Mouse (Mus musculus) MEL (cell line): Measurements from ENCODE around the gene Olfr573-ps1. TPM values are rescaled to one million over a fixed set of nuclear protein-coding genes. Genes with fewer than 3 reads are reported as not detected.

ENCODE experiments used
- DNase-seq: peaks from one replicate; pipeline ENCODE4 v3.0.0; 2011; ENCODE audit warnings: low read depth, low spot score
- H3K27ac ChIP-seq: 2 replicates; pipeline ENCODE4 v1.5.1; 2012; ENCODE audit warnings: low read depth, mild to moderate bottlenecking, control low read depth, low read length, moderate library complexity; ENCODE audit not compliant: control insufficient read depth
- H3K27me3 ChIP-seq, 2 experiments: fragments of 150-350 bp in 1 of 2; sonication (generic) in 1 of 2; 2 replicates each; pipeline ENCODE4 v1.6.1; 2012; ENCODE audit warnings: low read length in 2 of 2, mild to moderate bottlenecking in 2 of 2, improper control_type of control experiment in 1 of 2, moderate library complexity in 1 of 2; ENCODE audit not compliant: insufficient read depth in 2 of 2, control insufficient read depth in 1 of 2
- H3K36me3 ChIP-seq, 2 experiments: 2 replicates each; pipeline ENCODE4 v1.6.1; 2012 to 2014; ENCODE audit warnings: low read length in 2 of 2, improper control_type of control experiment in 1 of 2, inconsistent platforms in 1 of 2, mild to moderate bottlenecking in 1 of 2; ENCODE audit not compliant: insufficient read depth in 2 of 2, control insufficient read depth in 1 of 2
- H3K4me1 ChIP-seq, 2 experiments: fragments of 150-350 bp in 1 of 2; sonication (generic) in 1 of 2; 2 replicates each; pipeline ENCODE4 v1.6.1; 2012; ENCODE audit warnings: low read length in 2 of 2, improper control_type of control experiment in 1 of 2, mild to moderate bottlenecking in 1 of 2; ENCODE audit not compliant: insufficient read depth in 2 of 2, control insufficient read depth in 1 of 2
- H3K4me3 ChIP-seq, 2 experiments: fragments of 150-350 bp in 1 of 2; sonication (generic) in 1 of 2; 2 replicates each; pipeline ENCODE4 v1.5.1; 2012; ENCODE audit warnings: low read depth in 2 of 2, low read length in 2 of 2, mild to moderate bottlenecking in 2 of 2, moderate library complexity in 2 of 2, control low read depth in 1 of 2, improper control_type of control experiment in 1 of 2; ENCODE audit not compliant: control insufficient read depth in 1 of 2, insufficient read depth in 1 of 2
- H3K79me2 ChIP-seq: 2 replicates; pipeline ENCODE4 v1.6.1; 2012; ENCODE audit warnings: mild to moderate bottlenecking, low read length, moderate library complexity; ENCODE audit not compliant: control insufficient read depth, poor library complexity, insufficient read depth
- H3K9ac ChIP-seq: 2 replicates; pipeline ENCODE4 v1.6.1; 2012; ENCODE audit warnings: low read depth, mild to moderate bottlenecking, control low read depth, low read length, moderate library complexity; ENCODE audit not compliant: control insufficient read depth, poor library complexity, severe bottlenecking
- H3K9me3 ChIP-seq: fragments of 150-350 bp; sonication (generic); replicated peaks from 2 replicates; pipeline ENCODE4 v1.6.1; 2012; ENCODE audit warnings: mild to moderate bottlenecking, low read length, improper control_type of control experiment, moderate library complexity; ENCODE audit not compliant: insufficient read depth
- CHD2 ChIP-seq: IDR thresholded peaks from 2 replicates; pipeline ENCODE4 v1.6.1; 2011; ENCODE audit warnings: low read length, improper control_type of control experiment
- CTCF ChIP-seq, 3 experiments: IDR thresholded peaks in 2 of 3; conservative IDR thresholded peaks in 1 of 3; 2 replicates each; pipeline ENCODE4 v1.5.1; 2011 to 2012; ENCODE audit warnings: low read length in 3 of 3, low read depth in 2 of 3, mild to moderate bottlenecking in 2 of 3, improper control_type of control experiment in 1 of 3, inconsistent platforms in 1 of 3, mixed read lengths in 1 of 3, moderate library complexity in 1 of 3; ENCODE audit not compliant: control insufficient read depth in 1 of 3, insufficient read depth in 1 of 3, poor library complexity in 1 of 3, severe bottlenecking in 1 of 3
- E2F4 ChIP-seq: IDR thresholded peaks from 2 replicates; pipeline ENCODE4 v1.6.1; 2011; ENCODE audit warnings: low read depth, low read length, improper control_type of control experiment, borderline replicate concordance
- ELF1 ChIP-seq: IDR thresholded peaks from 2 replicates; pipeline ENCODE4 v1.6.1; 2014; ENCODE audit warnings: low read depth, mild to moderate bottlenecking, inconsistent platforms, low read length, improper control_type of control experiment, moderate library complexity
- EP300 ChIP-seq, 2 experiments: IDR thresholded peaks; 2 replicates each; pipeline ENCODE4 v1.6.1; 2011; ENCODE audit warnings: improper control_type of control experiment in 2 of 2, low read length in 2 of 2, low read depth in 1 of 2, mild to moderate bottlenecking in 1 of 2
- GABPA ChIP-seq: IDR thresholded peaks from 2 replicates; pipeline ENCODE4 v1.6.1; 2012; ENCODE audit warnings: low read depth, mild to moderate bottlenecking, inconsistent platforms, low read length, improper control_type of control experiment, moderate library complexity
- GATA1 ChIP-seq: IDR thresholded peaks from 2 replicates; pipeline ENCODE4 v1.6.1; 2011; ENCODE audit warnings: low read depth, low read length, improper control_type of control experiment
- HCFC1 ChIP-seq: IDR thresholded peaks from 2 replicates; pipeline ENCODE4 v1.6.1; 2012; ENCODE audit warnings: low read depth, mild to moderate bottlenecking, inconsistent platforms, low read length, improper control_type of control experiment, moderate library complexity
- JUND ChIP-seq: IDR thresholded peaks from 2 replicates; pipeline ENCODE4 v1.6.1; 2011; ENCODE audit warnings: low read depth, mild to moderate bottlenecking, improper control_type of control experiment, low read length
- MAX ChIP-seq: IDR thresholded peaks from 2 replicates; pipeline ENCODE4 v1.6.1; 2011; ENCODE audit warnings: low read length, improper control_type of control experiment
- MEF2A ChIP-seq: IDR thresholded peaks from 2 replicates; pipeline ENCODE4 v1.6.1; 2014; ENCODE audit warnings: low read depth, mild to moderate bottlenecking, inconsistent platforms, low read length, improper control_type of control experiment; ENCODE audit not compliant: poor library complexity, insufficient replicate concordance, severe bottlenecking; ENCODE audit errors: extremely low read depth
- MYB ChIP-seq: IDR thresholded peaks from 2 replicates; pipeline ENCODE4 v1.6.1; 2011; ENCODE audit warnings: mild to moderate bottlenecking, low read depth, low read length, improper control_type of control experiment
- POLR2AphosphoS2 ChIP-seq: IDR thresholded peaks from 2 replicates; pipeline ENCODE4 v1.6.1; 2011; ENCODE audit warnings: low read length, improper control_type of control experiment
- SIN3A ChIP-seq: IDR thresholded peaks from 2 replicates; pipeline ENCODE4 v1.6.1; 2012; ENCODE audit warnings: low read length, improper control_type of control experiment, inconsistent platforms
- SMC3 ChIP-seq: IDR thresholded peaks from 2 replicates; pipeline ENCODE4 v1.6.1; 2011; ENCODE audit warnings: low read depth, low read length, improper control_type of control experiment
- TAL1 ChIP-seq: IDR thresholded peaks from 2 replicates; pipeline ENCODE4 v1.6.1; 2012; ENCODE audit warnings: mild to moderate bottlenecking, inconsistent platforms, low read length, moderate library complexity, mixed read lengths
- TBP ChIP-seq: IDR thresholded peaks from 2 replicates; pipeline ENCODE4 v1.8.0; 2011; ENCODE audit warnings: low read depth, low read length, improper control_type of control experiment
- TCF12 ChIP-seq: IDR thresholded peaks from 2 replicates; pipeline ENCODE4 v1.6.1; 2014; ENCODE audit warnings: low read depth, mild to moderate bottlenecking, inconsistent platforms, low read length, improper control_type of control experiment, moderate library complexity
- UBTF ChIP-seq: IDR thresholded peaks from 2 replicates; pipeline ENCODE4 v1.6.1; 2012; ENCODE audit warnings: low read depth, mild to moderate bottlenecking, inconsistent platforms, low read length, improper control_type of control experiment, moderate library complexity, borderline replicate concordance; ENCODE audit not compliant: insufficient read depth
- USF1 ChIP-seq: IDR thresholded peaks from 2 replicates; pipeline ENCODE4 v1.6.1; 2014; ENCODE audit warnings: low read depth, mild to moderate bottlenecking, inconsistent platforms, low read length, improper control_type of control experiment, moderate library complexity
- ZC3H11A ChIP-seq: IDR thresholded peaks from 2 replicates; pipeline ENCODE4 v1.6.1; 2012; ENCODE audit warnings: low read depth, mild to moderate bottlenecking, inconsistent platforms, low read length, improper control_type of control experiment
- ZKSCAN1 ChIP-seq: IDR thresholded peaks from 2 replicates; pipeline ENCODE4 v1.6.1; 2012; ENCODE audit warnings: low read depth, mild to moderate bottlenecking, inconsistent platforms, low read length, improper control_type of control experiment, moderate library complexity
- ZNF384 ChIP-seq: IDR thresholded peaks from 2 replicates; pipeline ENCODE4 v1.6.1; 2012; ENCODE audit warnings: low read depth, mild to moderate bottlenecking, inconsistent platforms, low read length, improper control_type of control experiment
- polyA plus RNA-seq, 2 experiments: library from polyadenylated mRNA; stranded (reverse) in 1 of 2; unstranded in 1 of 2; fragments of >175 nt in 1 of 2; fragments of >200 nt in 1 of 2; gene quantifications; 2 replicates each; pipeline versions ENCODE4 v1.2.1 to v1.2.4; 2012; ENCODE audit warnings: low replicate concordance in 2 of 2, low read depth in 1 of 2; ENCODE audit not compliant: insufficient read length in 2 of 2, insufficient read depth in 1 of 2, missing spikeins in 1 of 2
- total RNA-seq: library from RNA; depleted of rRNA; stranded (reverse); fragments of 300-350 nt; gene quantifications from 2 replicates; pipeline ENCODE4 v1.2.3, GENCODE M21; 2012

The Olfr573-ps1 gene
- total and polyA plus RNA-seq, 3 experiments = not detected

GRCm38 (mm10) chr7:102975843-102976242 lies 33.5 kb upstream of the Olfr573-ps1 start, which contains the start of gene Olfr577:
Olfr577 (minus strand) TSS chr7:102975943.
- no peaks in the 10 kb centered on the region for H3K27me3 ChIP-seq
- no peaks in the 10 kb centered on the region for H3K9me3 ChIP-seq
- DNase-seq = no peak
- H3K27ac ChIP-seq = no peak within 1 kb of the TSS
- no peak within 1 kb of the TSS for H3K9ac ChIP-seq
- no peak within 1 kb of the TSS for H3K4me3 ChIP-seq
- no peaks in the 10 kb centered on the region for H3K79me2 ChIP-seq
- no peak for TF ChIP-seq UBTF
- TF ChIP-seq MYB = no peak
- no peak for TF ChIP-seq SMC3
- no peak for TF ChIP-seq TCF12
- TF ChIP-seq TBP = no peak
- no peak for TF ChIP-seq GABPA
- no peak for TF ChIP-seq ZKSCAN1
- no peak for TF ChIP-seq HCFC1
- no peak for TF ChIP-seq ELF1
- TF ChIP-seq MEF2A = no peak
- TF ChIP-seq CTCF (IDR thresholded peaks at IDR 0.05 in 2 of 3, conservative IDR thresholded peaks at IDR 0.05 in 1 of 3; ENCODE audit: control insufficient read depth in 1 of 3, insufficient read depth in 1 of 3, low read depth in 2 of 3, low read length in 3 of 3, poor library complexity in 1 of 3, severe bottlenecking in 1 of 3) = no peak
- no peak for TF ChIP-seq TAL1
- TF ChIP-seq SIN3A = no peak
- no peak for TF ChIP-seq MAX
- no peak for TF ChIP-seq GATA1
- TF ChIP-seq, all 39 proteins: peak for 0
- no peaks in the 10 kb centered on the region for H3K4me1 ChIP-seq
- no peaks in the 10 kb centered on the region for H3K36me3 ChIP-seq

GRCm38 (mm10) chr7:102974399-102974798 lies 32.0 kb upstream of the Olfr573-ps1 start:
- Histone ChIP-seq H3K4me1 (no peaks in the 10 kb centered on the region), H3K4me3 (no peak overlapping the region), H3K79me2 (no peaks in the 10 kb centered on the region), H3K27ac (no peak overlapping the region), H3K9ac (no peak overlapping the region), H3K27me3 (no peaks in the 10 kb centered on the region), H3K9me3 (no peaks in the 10 kb centered on the region), H3K36me3 (no peaks in the 10 kb centered on the region)
- no peak for TF ChIP-seq JUND
- TF ChIP-seq POLR2AphosphoS2 = no peak
- TF ChIP-seq EP300 (IDR thresholded peaks at IDR 0.05; ENCODE audit: low read depth in 1 of 2, low read length in 2 of 2) = no peak
- no peak for TF ChIP-seq CHD2
- TF ChIP-seq UBTF = no peak
- TF ChIP-seq ZNF384 = no peak
- TF ChIP-seq HCFC1 = no peak
- TF ChIP-seq ZC3H11A = no peak
- no peak for TF ChIP-seq CTCF (IDR thresholded peaks at IDR 0.05 in 2 of 3, conservative IDR thresholded peaks at IDR 0.05 in 1 of 3; ENCODE audit: control insufficient read depth in 1 of 3, insufficient read depth in 1 of 3, low read depth in 2 of 3, low read length in 3 of 3, poor library complexity in 1 of 3, severe bottlenecking in 1 of 3)
- no peak for TF ChIP-seq E2F4
- no peak for TF ChIP-seq USF1
- DNase-seq = no peak
